Mouse (Mus musculus) kidney, postnatal 25 days (tissue): ENCODE data around the gene Tmem132c.

ENCODE experiments used
- DNase-seq, 2 experiments: peaks; one replicate each; pipeline ENCODE4 v3.0.0; 2021; ENCODE audit warnings: mixed read lengths in 2 of 2

Tmem132c gene

GRCm38 (mm10) chr5:127612397-127612796, 370.8 kb downstream of the Tmem132c start:
- no peak for DNase-seq
